Mouse (Mus musculus): ENCODE measurements at regions not wholly inside any gene's neighbourhood (a gene's known extent, or its start where the extent isn't known, plus 50 kb on each side); places are given as distances from the start of the nearest gene placed in this dataset.

- peak; percentile 69 for DNase-seq (ENCODE audit: low read depth, low spot score)
Measured at GRCm38 (mm10) chr1:184395215-184395614, 337.2 kb downstream of the Hlx start.

- no peak for DNase-seq (ENCODE audit: low read depth, low spot score)
Measured at GRCm38 (mm10) chr1:184394559-184395194, 337.7 kb downstream of the Hlx start.

- no peak for DNase-seq (ENCODE audit: low read depth, low spot score)
Measured at GRCm38 (mm10) chr1:184384088-184384823, 348.2 kb downstream of the Hlx start.

- no peak for DNase-seq (ENCODE audit: low read depth, low spot score)
Measured at GRCm38 (mm10) chr1:184378665-184379064, 344.6 kb upstream of the 1700056E22Rik start.

- no peak for DNase-seq (ENCODE audit: low read depth, low spot score)
Measured at GRCm38 (mm10) chr1:184365026-184365425, 330.9 kb upstream of the 1700056E22Rik start.

- DNase-seq (ENCODE audit: low read depth, low spot score) = no peak
Measured at GRCm38 (mm10) chr1:184358226-184358568, 324.1 kb upstream of the 1700056E22Rik start.

GRCm38 (mm10) chr1:184357474-184358225, 323.5 kb upstream of the 1700056E22Rik start:
- no peak for DNase-seq (ENCODE audit: low read depth, low spot score)

GRCm38 (mm10) chr1:184353832-184354449, 319.8 kb upstream of the 1700056E22Rik start:
- no peak for DNase-seq (ENCODE audit: low read depth, low spot score)

- DNase-seq (ENCODE audit: low read depth, low spot score) = no peak
Measured at GRCm38 (mm10) chr1:184351760-184352159, 317.7 kb upstream of the 1700056E22Rik start.

- DNase-seq (ENCODE audit: low read depth, low spot score) = no peak
Measured at GRCm38 (mm10) chr1:184344829-184345228, 310.7 kb upstream of the 1700056E22Rik start.

GRCm38 (mm10) chr1:184335952-184336351, 301.9 kb upstream of the 1700056E22Rik start:
- DNase-seq (ENCODE audit: low read depth, low spot score) = no peak

GRCm38 (mm10) chr1:184335281-184335680, 301.2 kb upstream of the 1700056E22Rik start:
- no peak for DNase-seq (ENCODE audit: low read depth, low spot score)

GRCm38 (mm10) chr1:184334818-184335217, 300.7 kb upstream of the 1700056E22Rik start:
- no peak for DNase-seq (ENCODE audit: low read depth, low spot score)

GRCm38 (mm10) chr1:184333086-184333485, 299.0 kb upstream of the 1700056E22Rik start:
- no peak for DNase-seq (ENCODE audit: low read depth, low spot score)

- no peak for DNase-seq (ENCODE audit: low read depth, low spot score)
Measured at GRCm38 (mm10) chr1:184330516-184331350, 296.6 kb upstream of the 1700056E22Rik start.

- no peak for DNase-seq (ENCODE audit: low read depth, low spot score)
Measured at GRCm38 (mm10) chr1:184326191-184326590, 292.1 kb upstream of the 1700056E22Rik start.

- no peak for DNase-seq (ENCODE audit: low read depth, low spot score)
Measured at GRCm38 (mm10) chr1:184324234-184324633, 290.1 kb upstream of the 1700056E22Rik start.

GRCm38 (mm10) chr1:184320521-184321177, 286.5 kb upstream of the 1700056E22Rik start:
- no peak for DNase-seq (ENCODE audit: low read depth, low spot score)

GRCm38 (mm10) chr1:184310185-184310815, 276.2 kb upstream of the 1700056E22Rik start:
- peak; percentile 11 for DNase-seq (ENCODE audit: low read depth, low spot score)

GRCm38 (mm10) chr1:184304813-184305212, 270.7 kb upstream of the 1700056E22Rik start:
- DNase-seq (ENCODE audit: low read depth, low spot score) = no peak

All from CD4-positive, CD25-positive, alpha-beta regulatory T cell, adult 2 months (primary cell).